In genomic region chr3:89522450-89523128, GRCm38 (mm10) we compare ENCODE assay signal across 10 mouse cellular contexts. TPM values are rescaled to one million over a fixed set of nuclear protein-coding genes. Genes with fewer than 3 reads are reported as not detected.
DNase-seq lines count a peak whose midpoint lies in the region; ATAC-seq and TF ChIP-seq lines count a peak whose summit lies in the region.
"Had no signal": no experiment of that assay in that cellular context is flagged by ENCODE, and none has a peak within 500 bp of the region (broad histone marks: within the 10 kb centered on the region; RNA-seq: fewer than 3 reads in every experiment).

No protein-coding gene starts in this region.

- peak overlapping the region; percentile 44 for H3K4me3 ChIP-seq in kidney, embryonic 14.5 days (ENCODE audit: low read length)
- H3K4me3 ChIP-seq in embryonic facial prominence, embryonic 13.5 days, result peak overlapping the region; percentile 45; the same call in 1 of the 2 replicates
- H3K4me3 ChIP-seq in heart, postnatal 0 days (ENCODE audit: low read depth, low read length), result peak overlapping the region; percentile 45
- peak overlapping the region; percentile 57 for H3K4me3 ChIP-seq in midbrain, embryonic 15.5 days
- H3K4me3 ChIP-seq: liver, embryonic 13.5 days had no signal

- 33% methylated on average over 6 of the region's 6 CpGs for WGBS in kidney, embryonic 14.5 days
- 29% methylated on average over 6 of the region's 6 CpGs for WGBS in embryonic facial prominence, embryonic 13.5 days
- WGBS in heart, postnatal 0 days, result 25% methylated on average over 6 of the region's 6 CpGs
- 21% methylated on average over 6 of the region's 6 CpGs for WGBS in midbrain, embryonic 15.5 days

- peak overlapping the region; percentile 88 for H3K4me2 ChIP-seq in kidney, embryonic 14.5 days (replicated peaks; ENCODE audit: low read depth, low read length)
- peak overlapping the region; percentile 91 for H3K4me2 ChIP-seq in embryonic facial prominence, embryonic 13.5 days
- peak overlapping the region; percentile 72; the same call in 1 of the 2 replicates for H3K4me2 ChIP-seq in heart, postnatal 0 days (ENCODE audit: low read depth, low read length)
- peak overlapping the region; percentile 94 for H3K4me2 ChIP-seq in midbrain, embryonic 15.5 days
- H3K4me2 ChIP-seq: liver, embryonic 13.5 days had no signal

- ATAC-seq in kidney, embryonic 14.5 days (ENCODE audit: low FRiP score, low TSS enrichment), result no peak
- no peak for ATAC-seq in embryonic facial prominence, embryonic 13.5 days (ENCODE audit: insufficient number of reproducible peaks, insufficient read depth, low FRiP score, low TSS enrichment, low read depth)
- ATAC-seq in heart, postnatal 0 days (ENCODE audit: insufficient read depth, low read depth), result no peak
- ATAC-seq in midbrain, embryonic 15.5 days (replicated peaks), result no peak
- no peak for ATAC-seq in granulocyte monocyte progenitor cell, adult 5-6 weeks (replicated peaks; ENCODE audit: poor library complexity, severe bottlenecking)

- H3K36me3 ChIP-seq in kidney, embryonic 14.5 days (ENCODE audit: control insufficient read depth, insufficient read depth, low read length), result no peaks in the 10 kb centered on the region
- no peaks in the 10 kb centered on the region for H3K36me3 ChIP-seq in embryonic facial prominence, embryonic 13.5 days
- no peaks in the 10 kb centered on the region for H3K36me3 ChIP-seq in heart, postnatal 0 days (replicated peaks; ENCODE audit: control insufficient read depth, insufficient read depth, low read length)
- no peaks in the 10 kb centered on the region for H3K36me3 ChIP-seq in midbrain, embryonic 15.5 days (replicated peaks)
- H3K36me3 ChIP-seq: liver, embryonic 13.5 days had no signal

- intact Hi-C loops in left cerebral cortex, postnatal 10 days (cut with DNase I), result loop anchor here (5.0 to 10.0 kb wide), 2 partner anchors 92 to 165 kb away; no protein-coding TSS in a partner anchor

- no peak overlapping the region for H3K9ac ChIP-seq in kidney, embryonic 14.5 days (ENCODE audit: low read depth, low read length)
- H3K9ac ChIP-seq in embryonic facial prominence, embryonic 13.5 days, result peak overlapping the region; percentile 37
- no peak overlapping the region for H3K9ac ChIP-seq in heart, postnatal 0 days (replicated peaks; ENCODE audit: low read depth, low read length)
- H3K9ac ChIP-seq in midbrain, embryonic 15.5 days, result peak overlapping the region; percentile 62
- H3K9ac ChIP-seq: liver, embryonic 13.5 days had no signal

- H3K4me1 ChIP-seq in kidney, embryonic 14.5 days (ENCODE audit: control insufficient read depth, insufficient read depth, low read length), result peaks cover 24% of the 10 kb centered on the region
- peaks cover 51% of the 10 kb centered on the region for H3K4me1 ChIP-seq in embryonic facial prominence, embryonic 13.5 days
- H3K4me1 ChIP-seq in heart, postnatal 0 days (ENCODE audit: control insufficient read depth, insufficient read depth), result peaks cover 15% of the 10 kb centered on the region
- H3K4me1 ChIP-seq in midbrain, embryonic 15.5 days, result peaks cover 68% of the 10 kb centered on the region

- TF ChIP-seq CTCF in heart, postnatal 0 days (IDR thresholded peaks at IDR 0.05; ENCODE audit: low read depth), result no peak

- no peak for TF ChIP-seq EP300 in heart, postnatal 0 days (IDR thresholded peaks at IDR 0.05; ENCODE audit: low read depth)

- no peaks in the 10 kb centered on the region; the same call in none of the 2 replicates for H3K27me3 ChIP-seq in kidney, embryonic 14.5 days (ENCODE audit: control insufficient read depth, insufficient read depth, low read length)
- H3K27me3 ChIP-seq in embryonic facial prominence, embryonic 13.5 days, result peaks cover 43% of the 10 kb centered on the region
- H3K27me3 ChIP-seq in heart, postnatal 0 days (ENCODE audit: control insufficient read depth, insufficient read depth, low read length), result peaks cover 61% of the 10 kb centered on the region
- no peaks in the 10 kb centered on the region for H3K27me3 ChIP-seq in midbrain, embryonic 15.5 days (replicated peaks)

- no peak overlapping the region for H3K27ac ChIP-seq in kidney, embryonic 14.5 days (ENCODE audit: low read depth, low read length)
- no peak overlapping the region for H3K27ac ChIP-seq in embryonic facial prominence, embryonic 13.5 days
- H3K27ac ChIP-seq in heart, postnatal 0 days (ENCODE audit: low read depth), result no peak overlapping the region
- peak overlapping the region; percentile 61 for H3K27ac ChIP-seq in midbrain, embryonic 15.5 days
- H3K27ac ChIP-seq: liver, embryonic 13.5 days had no signal

- DNase-seq in kidney, postnatal 10 days, result no peak
- DNase-seq in heart, postnatal 0 days (ENCODE audit: low spot score), result no peak
- no peak for DNase-seq in left cerebral cortex, postnatal 10 days (ENCODE audit: extremely low spot score in 1 of 2, low spot score in 2 of 2)
- DNase-seq in liver, result no peak
- DNase-seq: liver, embryonic 13.5 days had no signal

- no peaks in the 10 kb centered on the region for H3K9me3 ChIP-seq in kidney, embryonic 14.5 days (ENCODE audit: control insufficient read depth, low read length)
- no peaks in the 10 kb centered on the region for H3K9me3 ChIP-seq in embryonic facial prominence, embryonic 13.5 days
- H3K9me3 ChIP-seq in heart, postnatal 0 days (replicated peaks; ENCODE audit: control insufficient read depth, low read length), result no peaks in the 10 kb centered on the region
- H3K9me3 ChIP-seq in midbrain, embryonic 15.5 days, result no peaks in the 10 kb centered on the region
- H3K9me3 ChIP-seq: liver, embryonic 13.5 days had no signal

RNA-seq across cellular contexts. Expression of gene Kcnn3, which starts 2.6 kb away (rescaled TPM):
- 1.4 and 2.1 TPM in 2 replicates for polyA plus RNA-seq in kidney, embryonic 14.5 days (2014; fragmentation: Nextera tagmentation; extraction: Ambion mirVana)
- polyA plus RNA-seq in embryonic facial prominence, embryonic 13.5 days (2015; fragmentation: Nextera tagmentation; extraction: Ambion mirVana), result 1.5 and 1.7 TPM in 2 replicates
- total RNA-seq in heart, postnatal 0 days (2014; rRNA removed; ENCODE audit: low replicate concordance), result 4.7 and 4.9 TPM in 2 replicates
- 1.5 TPM in 2 replicates for polyA plus RNA-seq in heart, postnatal 0 days (2015; fragmentation: Nextera tagmentation; extraction: Ambion mirVana)
- 8.5 and 8.7 TPM in 2 replicates for polyA plus RNA-seq in midbrain, embryonic 15.5 days (2015; fragmentation: Nextera tagmentation; extraction: Ambion mirVana)
- not detected in 2 replicates for total RNA-seq in granulocyte monocyte progenitor cell, adult 5-6 weeks (2014; fragmentation: Nextera tagmentation)
- total RNA-seq in granulocyte monocyte progenitor cell, adult 5-6 weeks (2017), result not detected in 2 replicates
- 10 to 100 TPM; 22.9 to 23.7 TPM for total RNA-seq in left cerebral cortex, postnatal 10 days (2021)
- total RNA-seq: common myeloid progenitor, adult 5-6 weeks had no signal

Comparison
In these comparisons a context has a peak if more than half of its experiments do, and no peak if none do; other contexts are left out.
1. H3K9ac ChIP-seq: peak in embryonic facial prominence, embryonic 13.5 days (single experiment) and midbrain, embryonic 15.5 days (single experiment); none in kidney, embryonic 14.5 days (single experiment) and heart, postnatal 0 days (single experiment).
2. Peak in every context shown above with its lines, with median percentiles within 50 percentile points of each other: H3K4me2 ChIP-seq and H3K4me3 ChIP-seq.